Mouse (Mus musculus) mouse embryonic stem cell (cell line): ENCODE data around the gene Sept11.

Experiments used
- in situ Hi-C, 2 experiments: fragments of 300-500 bp; cut with MboI; formaldehyde crosslinking; loops; 1 replicate in 1 of 2; 3 replicates in 1 of 2; pipeline ENCODE4 v1.14.3; 2019 to 2020; ENCODE audit warnings: low sequenced_read_pairs in 2 of 2, low pct_unique_long_range_greater_than_20kb in 1 of 2, mixed read lengths in 1 of 2; ENCODE audit not compliant: unreplicated experiment in 1 of 2

Gene Sept11

DNA sequence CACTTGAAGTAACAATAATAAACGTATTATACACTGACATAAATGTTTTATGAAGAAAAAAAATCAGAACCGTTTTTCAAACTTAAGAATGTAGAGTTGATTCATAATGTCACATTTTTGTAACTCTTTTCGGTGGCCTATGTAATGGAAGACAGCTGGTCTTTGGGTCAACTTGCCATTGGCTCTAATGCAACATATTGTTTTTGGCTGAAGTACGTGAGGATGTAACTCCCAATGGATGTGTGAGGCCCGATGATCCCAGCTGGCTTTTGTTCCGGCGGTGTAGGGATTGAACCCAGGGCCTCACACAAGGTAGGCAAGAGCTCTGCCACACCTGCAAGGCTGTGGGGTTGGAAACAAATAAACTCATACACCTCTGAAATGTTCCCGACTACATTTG, 28.4 kb downstream of the Sept11 start:
- in situ Hi-C loops = no loop called here

GRCm38 (mm10) chr5:93124031-93124826, 31.0 kb downstream of the Sept11 start:
- in situ Hi-C loops = no loop called here

DNA sequence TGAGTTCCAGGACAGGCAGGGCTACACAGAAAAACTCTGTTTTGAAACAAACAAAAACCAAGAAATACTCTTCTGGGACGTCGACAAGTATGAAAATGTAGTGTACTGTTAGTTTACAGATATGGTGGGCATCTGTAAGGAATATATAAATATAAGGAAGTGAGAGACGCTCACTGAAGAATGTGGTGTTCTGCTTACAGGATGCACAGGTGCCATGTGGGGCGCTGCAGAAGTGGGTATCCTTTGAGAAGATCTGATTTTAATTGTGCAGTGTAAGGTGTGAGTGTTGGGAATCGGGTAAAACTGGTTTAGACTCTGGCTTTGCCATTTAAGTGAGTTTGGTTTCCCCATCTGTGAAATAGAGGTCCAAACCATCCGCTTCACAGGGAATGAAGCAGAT, 32.1 kb downstream of the Sept11 start:
- in situ Hi-C loops = no loop called here

DNA sequence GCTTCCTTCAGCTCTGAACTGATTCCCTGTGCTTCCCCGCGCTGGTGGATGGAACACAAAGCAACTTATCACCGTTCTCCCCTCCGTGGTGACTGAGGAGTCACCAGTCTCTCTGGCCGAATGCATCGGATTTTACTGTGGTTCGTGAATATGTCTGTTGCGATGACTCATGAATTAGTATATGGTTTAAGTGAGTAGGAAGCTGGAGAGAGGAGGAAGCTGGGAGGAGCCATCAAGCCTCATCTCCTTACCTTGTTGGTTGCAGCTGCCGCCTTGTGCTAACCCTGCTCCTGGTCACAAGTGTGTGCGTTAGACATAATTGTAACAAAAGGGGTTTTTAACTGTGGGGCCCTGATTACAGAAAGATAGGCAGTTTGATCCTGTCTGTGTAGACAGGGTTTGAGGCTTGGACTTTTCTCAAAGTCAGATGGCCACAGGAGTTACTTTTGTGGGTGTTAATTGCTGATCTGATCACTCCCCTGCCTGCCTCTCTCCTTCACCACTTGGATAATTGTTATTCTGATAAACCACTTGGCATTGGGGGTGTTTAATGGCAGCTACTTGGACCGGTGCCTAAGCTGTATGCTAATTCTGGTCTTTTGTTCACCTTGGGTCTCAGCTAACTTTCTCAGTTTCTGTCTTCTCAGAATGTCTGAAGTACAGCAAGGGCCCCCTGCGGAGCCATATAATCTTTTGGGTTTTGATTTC, 33.1 kb downstream of the Sept11 start:
- in situ Hi-C loops = no loop called here

DNA sequence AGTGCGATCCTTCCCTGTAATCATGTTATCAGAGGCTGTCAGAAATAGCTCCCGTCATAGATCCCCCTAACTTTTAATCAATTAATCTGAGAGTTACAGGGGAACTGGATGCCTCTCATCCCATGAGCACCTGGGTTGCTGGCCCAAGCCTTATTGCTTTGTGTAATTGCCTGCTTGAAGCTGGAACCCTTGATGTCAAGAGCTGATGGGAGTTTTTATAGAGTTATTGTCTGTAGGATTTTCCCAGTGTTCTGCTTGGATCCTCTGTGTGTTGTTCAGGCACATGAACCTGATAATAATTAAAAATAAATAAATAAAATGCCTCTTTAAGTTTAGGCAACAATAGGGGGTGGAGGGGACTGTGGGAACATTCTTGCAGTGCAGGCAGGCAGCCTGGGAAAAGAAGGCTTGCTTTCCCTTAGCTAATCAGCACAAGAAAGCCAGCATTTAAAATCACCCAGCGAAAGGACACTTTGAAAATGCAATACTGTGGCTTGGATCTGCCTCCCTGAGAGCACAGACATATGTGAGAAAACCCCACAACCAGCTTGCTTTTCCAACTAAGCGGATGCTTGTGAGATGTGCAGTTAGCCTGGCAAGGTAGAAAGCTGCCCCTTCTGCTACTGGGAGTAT, 33.8 kb downstream of the Sept11 start:
- in situ Hi-C loops = no loop called here

DNA sequence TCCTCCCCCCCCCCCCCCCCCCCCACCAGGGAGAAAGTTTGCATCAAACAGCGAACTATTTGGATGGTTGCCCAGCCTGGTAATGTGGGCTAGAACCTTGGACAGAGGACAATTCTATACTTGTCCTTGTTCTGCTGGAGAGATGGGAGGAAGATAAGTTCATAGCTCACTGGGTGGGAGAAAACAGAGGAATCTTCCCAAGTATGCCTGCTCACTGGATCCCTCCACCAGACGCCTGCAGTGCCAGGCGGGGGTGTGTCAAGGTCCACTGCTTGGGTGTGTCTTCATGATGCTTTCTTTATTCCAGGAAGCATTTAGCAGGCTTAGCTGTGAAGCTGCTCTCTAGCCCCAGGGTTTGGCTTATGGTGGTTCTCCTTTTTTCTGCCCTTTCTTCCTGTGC, 34.5 kb downstream of the Sept11 start:
- in situ Hi-C loops = no loop called here

GRCm38 (mm10) chr5:93128765-93129164, 35.5 kb downstream of the Sept11 start:
- in situ Hi-C loops = no loop called here

DNA sequence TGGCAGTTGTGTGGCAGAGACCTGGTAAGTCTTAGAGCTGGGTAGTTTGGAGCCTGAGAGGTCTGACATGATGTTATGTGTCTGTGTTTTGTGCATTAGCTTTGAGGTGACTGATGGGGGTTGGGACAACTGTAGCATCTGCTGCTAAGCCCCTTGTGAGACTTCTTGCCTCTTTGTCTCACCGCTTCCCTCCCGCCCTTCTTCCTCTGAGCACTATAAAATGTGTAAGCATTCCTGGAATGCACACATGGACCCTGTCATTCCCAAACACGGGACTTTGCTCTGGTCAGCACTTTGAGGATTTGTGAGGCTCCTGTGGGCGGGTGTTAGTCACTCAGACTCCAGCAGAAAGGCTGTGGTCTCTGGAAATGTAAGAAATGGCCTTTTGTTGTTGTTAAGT, 36.7 kb downstream of the Sept11 start:
- in situ Hi-C loops = no loop called here

- in situ Hi-C loops = no loop called here
Measured at GRCm38 (mm10) chr5:93131401-93131800, 38.2 kb downstream of the Sept11 start.

DNA sequence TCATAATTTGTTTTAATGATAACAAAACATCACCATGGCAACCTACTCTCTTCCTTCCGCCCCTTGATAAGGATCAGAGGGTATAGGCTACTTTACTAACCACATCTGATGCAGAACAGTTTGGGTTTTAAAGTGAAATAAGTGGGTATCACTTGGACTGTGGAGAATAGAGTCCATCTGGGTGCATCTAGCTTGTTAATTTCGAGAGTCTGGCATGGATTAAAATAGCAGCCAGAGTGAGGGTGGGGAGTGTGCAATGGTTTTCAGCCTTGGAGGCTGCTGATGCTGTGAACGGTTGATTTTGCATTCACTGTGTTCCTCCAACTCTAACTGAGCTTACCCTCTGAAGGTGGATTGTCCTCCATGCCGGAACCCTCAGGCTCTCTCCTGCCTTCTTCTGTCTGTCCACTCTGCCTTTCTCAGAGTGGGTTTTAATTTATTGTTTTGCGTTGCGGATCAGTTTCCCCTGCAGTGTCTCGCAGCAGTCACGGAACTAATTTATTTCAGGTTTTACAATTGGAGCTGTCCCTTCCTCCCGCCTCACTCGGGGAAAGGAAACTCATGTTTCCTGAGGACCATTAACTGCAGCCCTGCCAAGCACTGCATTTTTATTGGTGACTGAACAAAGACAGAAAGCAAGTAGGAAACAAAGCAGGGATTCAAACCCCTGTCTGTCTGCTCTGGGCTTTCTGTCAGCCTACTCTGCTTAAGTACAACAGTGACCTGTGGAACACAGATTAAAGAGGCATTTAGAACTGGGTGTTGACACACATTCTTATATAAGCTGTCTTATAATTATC, 40.4 kb downstream of the Sept11 start:
- in situ Hi-C loops = no loop called here

- in situ Hi-C loops = no loop called here
Measured at GRCm38 (mm10) chr5:93135368-93136107, 42.3 kb downstream of the Sept11 start.

DNA sequence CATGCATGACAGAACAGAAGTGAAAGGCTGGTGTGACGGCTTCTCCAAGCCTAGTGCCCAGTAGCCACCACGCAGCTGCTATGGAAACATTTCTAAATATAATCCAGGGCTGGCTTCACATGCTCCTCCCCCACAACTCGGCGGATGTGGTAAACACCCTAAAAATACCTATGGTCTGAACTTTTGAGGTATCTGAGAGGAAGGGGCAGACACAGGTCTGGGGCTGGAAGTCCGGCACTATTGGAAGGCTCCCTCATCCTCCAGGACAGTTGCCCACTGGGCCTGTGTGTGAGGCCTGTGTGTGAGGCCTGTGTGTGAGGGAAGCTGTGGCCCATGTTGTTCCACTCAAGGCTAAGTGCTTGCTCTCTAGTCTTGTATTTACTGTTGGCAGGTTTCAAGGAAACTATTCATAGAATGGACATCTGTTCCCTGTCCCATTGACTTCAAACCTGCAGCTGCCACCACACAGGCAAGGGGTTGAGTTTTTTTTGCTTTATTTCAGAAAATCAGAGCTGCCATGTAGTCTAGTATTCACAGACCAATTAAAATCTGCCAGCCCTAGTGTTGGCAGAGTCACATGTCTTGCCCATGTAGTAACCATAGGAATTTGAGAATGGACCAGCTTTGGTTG, 43.8 kb downstream of the Sept11 start:
- in situ Hi-C loops = no loop called here

DNA sequence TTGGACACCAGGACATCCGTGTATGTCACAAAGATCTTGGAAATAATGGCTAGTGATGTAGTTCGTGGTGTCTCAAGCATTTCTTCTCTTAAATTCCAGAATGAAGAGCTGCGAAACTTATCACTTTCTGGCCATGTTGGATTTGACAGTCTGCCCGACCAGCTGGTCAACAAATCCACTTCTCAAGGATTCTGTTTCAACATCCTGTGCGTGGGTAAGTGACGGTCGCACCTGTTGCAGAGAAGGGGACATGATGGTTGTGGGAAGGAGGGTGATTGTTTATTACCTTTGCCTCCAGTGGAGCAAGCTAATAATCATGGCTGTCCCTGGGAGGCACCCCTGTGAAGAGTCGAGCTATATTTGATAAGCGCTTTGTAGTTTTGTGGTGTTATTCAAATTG, 46.1 kb downstream of the Sept11 start:
- in situ Hi-C loops = no loop called here

DNA sequence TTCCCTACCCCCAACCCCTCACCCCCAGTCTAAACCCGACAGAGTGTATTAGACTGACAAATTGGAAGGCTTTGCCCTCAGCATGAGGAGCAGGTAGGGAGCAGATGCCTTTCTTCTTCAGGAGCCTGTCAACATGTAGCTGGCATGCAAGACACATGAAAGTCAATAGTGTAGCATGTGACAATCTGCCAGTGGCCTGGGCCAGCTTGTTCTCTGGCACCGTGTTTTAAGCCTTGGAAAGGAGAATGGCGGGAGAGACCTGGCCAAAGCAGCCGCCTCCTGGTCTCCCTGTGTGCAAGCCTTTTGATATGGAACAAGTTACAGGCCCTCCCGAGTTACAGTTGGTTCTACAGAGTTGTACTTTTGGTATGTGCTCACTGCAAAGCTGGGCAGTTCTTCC, 47.5 kb downstream of the Sept11 start:
- in situ Hi-C loops = no loop called here

DNA sequence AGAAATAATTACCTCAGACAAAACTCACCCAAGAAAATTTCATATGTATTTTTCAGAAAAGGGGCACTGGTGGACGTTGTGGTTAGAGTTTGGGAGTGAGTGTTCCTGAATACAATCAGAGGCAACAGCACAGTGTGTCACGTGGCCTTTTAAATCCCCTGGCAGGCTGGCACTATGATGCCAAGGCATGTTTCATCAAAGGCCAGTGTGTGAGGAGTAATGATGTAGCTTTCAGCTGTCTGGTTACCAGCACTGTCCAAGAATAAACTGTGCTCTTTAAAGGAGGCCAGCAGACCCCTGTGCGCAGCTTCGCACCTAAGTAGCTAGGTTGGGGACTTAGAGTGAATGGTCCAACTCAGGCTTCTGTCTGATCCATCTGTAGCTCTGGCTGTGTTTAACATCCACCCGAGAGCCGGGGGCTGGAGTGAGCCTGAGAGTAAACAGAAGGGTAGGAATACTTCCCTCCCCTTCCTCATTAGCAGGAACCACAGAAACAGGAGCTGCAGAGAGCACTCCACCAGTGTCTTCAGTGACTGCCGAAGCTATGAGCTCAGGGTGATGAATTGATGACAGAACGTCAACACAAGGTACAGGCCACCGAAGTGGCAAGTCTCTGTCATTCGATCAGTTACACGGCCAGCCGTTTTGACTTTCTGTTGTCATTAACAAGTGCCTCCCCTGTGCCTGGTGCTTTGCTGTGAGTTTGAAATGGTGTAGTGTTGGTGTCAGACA, 50.3 kb downstream of the Sept11 start:
- in situ Hi-C loops = no loop called here

DNA sequence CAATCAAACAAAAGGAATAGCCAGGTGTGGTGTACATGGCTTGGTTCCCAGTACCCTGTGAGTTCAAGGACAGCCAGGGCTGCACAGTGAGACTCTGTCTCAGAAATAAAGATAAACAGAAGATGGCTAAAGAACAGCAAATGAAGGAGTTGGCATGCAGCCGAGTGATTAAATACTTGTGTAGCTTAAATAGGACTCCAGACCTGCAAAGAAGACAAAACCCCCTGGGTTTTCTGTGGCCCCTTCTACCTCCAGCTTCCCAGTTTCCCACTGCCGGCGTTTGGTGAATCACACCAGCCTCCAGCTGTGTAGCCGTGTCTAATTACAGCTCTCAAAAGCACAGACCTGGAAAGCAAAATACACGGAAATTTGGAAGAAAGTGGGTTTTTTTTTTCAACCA, 51.6 kb downstream of the Sept11 start:
- in situ Hi-C loops = no loop called here

- in situ Hi-C loops = no loop called here
Measured at GRCm38 (mm10) chr5:93145504-93145903, 52.3 kb downstream of the Sept11 start.
